ENCODE assay signal across 8 mouse cellular contexts in genomic region chr19:7182273-7182949, GRCm38 (mm10). TPM values are rescaled to one million over a fixed set of nuclear protein-coding genes. Genes with fewer than 3 reads are reported as not detected.
DNase-seq lines count a peak whose midpoint lies in the region; ATAC-seq and TF ChIP-seq lines count a peak whose summit lies in the region.

No protein-coding gene starts in this region.

- H3K4me3 ChIP-seq in embryonic facial prominence, embryonic 13.5 days = peak overlapping the region; percentile 13
- 0 out of 2 replicates have a peak overlapping the region, but pooled peaks have one; percentile 11 for H3K4me3 ChIP-seq in lung, embryonic 14.5 days (ENCODE audit: low read depth, low read length)

- H3K27ac ChIP-seq in embryonic facial prominence, embryonic 13.5 days = peak overlapping the region; percentile 85
- H3K27ac ChIP-seq in lung, embryonic 14.5 days (ENCODE audit: low read depth) = no peak overlapping the region

- peak overlapping the region; percentile 40; the same call in 1 of the 2 replicates for H3K9ac ChIP-seq in embryonic facial prominence, embryonic 13.5 days
- no peak overlapping the region; the same call in 1 of the 2 replicates for H3K9ac ChIP-seq in lung, embryonic 14.5 days

- H3K36me3 ChIP-seq in embryonic facial prominence, embryonic 13.5 days = no peaks in the 10 kb centered on the region
- H3K36me3 ChIP-seq in lung, embryonic 14.5 days (ENCODE audit: insufficient read depth) = no peaks in the 10 kb centered on the region

- H3K9me3 ChIP-seq in embryonic facial prominence, embryonic 13.5 days = no peaks in the 10 kb centered on the region
- no peaks in the 10 kb centered on the region for H3K9me3 ChIP-seq in lung, embryonic 14.5 days (ENCODE audit: low read depth, low read length)

- H3K4me1 ChIP-seq in embryonic facial prominence, embryonic 13.5 days = peaks cover 68% of the 10 kb centered on the region
- H3K4me1 ChIP-seq in lung, embryonic 14.5 days (ENCODE audit: insufficient read depth) = peaks cover 7% of the 10 kb centered on the region; the same call in 1 of the 2 replicates

- peak; percentile 76 for ATAC-seq in embryonic facial prominence, embryonic 13.5 days (ENCODE audit: insufficient number of reproducible peaks, insufficient read depth, low FRiP score, low TSS enrichment, low read depth)
- ATAC-seq in hematopoietic stem cell, adult 5-6 weeks (replicated peaks in 1 of 2; ENCODE audit: insufficient read depth in 1 of 2, low FRiP score in 2 of 2, low TSS enrichment in 1 of 2, low read depth in 1 of 2, poor library complexity in 2 of 2, severe bottlenecking in 2 of 2) = peak; percentile 43 to 79; a peak in 2 of 4 replicates
- peak; percentile 65 for ATAC-seq in lung, embryonic 14.5 days (ENCODE audit: insufficient read depth)

- 1% methylated on average over 23 of the region's 23 CpGs for WGBS in embryonic facial prominence, embryonic 13.5 days
- 5% methylated on average over 23 of the region's 23 CpGs for WGBS in lung, embryonic 14.5 days

- H3K4me2 ChIP-seq in embryonic facial prominence, embryonic 13.5 days = peak overlapping the region; percentile 55
- H3K4me2 ChIP-seq in lung, embryonic 14.5 days = peak overlapping the region; percentile 54

- peaks cover 48% of the 10 kb centered on the region for H3K27me3 ChIP-seq in embryonic facial prominence, embryonic 13.5 days
- peaks cover 37% of the 10 kb centered on the region for H3K27me3 ChIP-seq in lung, embryonic 14.5 days (ENCODE audit: insufficient read depth, low read length)

- TF ChIP-seq CTCF in lung, embryonic 14.5 days (IDR thresholded peaks at IDR 0.05; ENCODE audit: low read depth) = no peak

- peak; percentile 58 to 60 for DNase-seq in left cerebral cortex, adult 18-20 months (ENCODE audit: low spot score in 2 of 2)
- DNase-seq in left cerebral cortex, adult 11 months (ENCODE audit: low spot score) = no peak
- peak; percentile 58 for DNase-seq in layer of hippocampus, adult 11-12 months (ENCODE audit: low spot score)
- peak; percentile 76 for DNase-seq in lung, embryonic 14.5 days
- peak; percentile 72 for DNase-seq in retina, postnatal 7 days (ENCODE audit: low read depth, low spot score)
- DNase-seq in natural killer cell, adult 2 months (ENCODE audit: low spot score in 2 of 2) = no peak

RNA-seq across cellular contexts. Expression of gene Otub1, which starts 23.7 kb away (rescaled TPM):
- 100 to 1,000 TPM; 274 to 284 TPM for total RNA-seq in left cerebral cortex, adult 18-20 months (2021)
- polyA plus RNA-seq in embryonic facial prominence, embryonic 13.5 days (2015; fragmentation: Nextera tagmentation; extraction: Ambion mirVana) = 205 and 228 TPM in 2 replicates
- total RNA-seq in hematopoietic stem cell, adult 5-6 weeks (2017) = 72.4 and 74.3 TPM in 2 replicates
- polyA plus RNA-seq in lung, embryonic 14.5 days (2014; fragmentation: Nextera tagmentation; extraction: Ambion mirVana) = 206 and 221 TPM in 2 replicates

RNA-seq across cellular contexts. Expression of gene Cox8a, which starts 35.0 kb away (rescaled TPM):
- total RNA-seq in left cerebral cortex, adult 18-20 months (2021) = 1,000 to 10,000 TPM in 1 of 2 experiments, 100 to 1,000 TPM in 1; 906 to 1,040 TPM
- 789 and 891 TPM in 2 replicates for polyA plus RNA-seq in embryonic facial prominence, embryonic 13.5 days (2015; fragmentation: Nextera tagmentation; extraction: Ambion mirVana)
- 361 and 451 TPM in 2 replicates for total RNA-seq in hematopoietic stem cell, adult 5-6 weeks (2017)
- 917 and 922 TPM in 2 replicates for polyA plus RNA-seq in lung, embryonic 14.5 days (2014; fragmentation: Nextera tagmentation; extraction: Ambion mirVana)

RNA-seq across cellular contexts. Expression of gene Naa40, which starts 58.6 kb away (rescaled TPM):
- 10 to 100 TPM; 27.7 to 29.8 TPM for total RNA-seq in left cerebral cortex, adult 18-20 months (2021)
- 56.9 and 57.1 TPM in 2 replicates for polyA plus RNA-seq in embryonic facial prominence, embryonic 13.5 days (2015; fragmentation: Nextera tagmentation; extraction: Ambion mirVana)
- total RNA-seq in hematopoietic stem cell, adult 5-6 weeks (2017) = 39.5 and 43.1 TPM in 2 replicates
- 64.9 and 65.8 TPM in 2 replicates for polyA plus RNA-seq in lung, embryonic 14.5 days (2014; fragmentation: Nextera tagmentation; extraction: Ambion mirVana)

Comparison
In these comparisons a context has a peak if more than half of its experiments do, and no peak if none do; other contexts are left out.
1. DNase-seq: peak in left cerebral cortex, adult 18-20 months (2 of 2), layer of hippocampus, adult 11-12 months (single experiment), lung, embryonic 14.5 days (single experiment) and retina, postnatal 7 days (single experiment); none in left cerebral cortex, adult 11 months (single experiment) and natural killer cell, adult 2 months (0 of 2).
2. Peak in every context shown above with its lines, with median percentiles within 50 percentile points of each other: ATAC-seq.